ENCODE assay signal across 22 mouse cellular contexts in genomic region chr10:18352937-18353336, GRCm38 (mm10). TPM values are rescaled to one million over a fixed set of nuclear protein-coding genes. Genes with fewer than 3 reads are reported as not detected.
DNase-seq lines count a peak whose midpoint lies in the region; ATAC-seq and TF ChIP-seq lines count a peak whose summit lies in the region.
"Had no signal": no experiment of that assay in that cellular context is flagged by ENCODE, and none has a peak within 500 bp of the region (broad histone marks: within the 10 kb centered on the region; RNA-seq: fewer than 3 reads in every experiment).

No protein-coding gene starts in this region.

- 81% methylated on average over 5 of the region's 5 CpGs for WGBS in kidney, embryonic 14.5 days
- 71% methylated on average over 5 of the region's 5 CpGs for WGBS in kidney, postnatal 0 days

- no peak overlapping the region for H3K27ac ChIP-seq in kidney, embryonic 14.5 days (ENCODE audit: low read depth, low read length)
- H3K27ac ChIP-seq in kidney, postnatal 0 days = no peak overlapping the region
- H3K27ac ChIP-seq: embryonic facial prominence, embryonic 10.5 days; embryonic facial prominence, embryonic 12.5 days; forebrain, embryonic 13.5 days; forebrain, embryonic 15.5 days had no signal

- H3K27me3 ChIP-seq in kidney, embryonic 14.5 days (ENCODE audit: control insufficient read depth, insufficient read depth, low read length) = no peaks in the 10 kb centered on the region
- H3K27me3 ChIP-seq in kidney, postnatal 0 days (ENCODE audit: insufficient read depth, low read length) = no peaks in the 10 kb centered on the region
- H3K27me3 ChIP-seq: embryonic facial prominence, embryonic 12.5 days; forebrain, embryonic 15.5 days; Patski had no signal

- H3K4me2 ChIP-seq in kidney, embryonic 14.5 days (replicated peaks; ENCODE audit: low read depth, low read length) = no peak overlapping the region
- H3K4me2 ChIP-seq in kidney, postnatal 0 days (ENCODE audit: low read length) = no peak overlapping the region
- H3K4me2 ChIP-seq: embryonic facial prominence, embryonic 12.5 days; forebrain, embryonic 13.5 days; forebrain, embryonic 15.5 days had no signal

- H3K4me1 ChIP-seq in kidney, embryonic 14.5 days (ENCODE audit: control insufficient read depth, insufficient read depth, low read length) = no peaks in the 10 kb centered on the region
- no peaks in the 10 kb centered on the region for H3K4me1 ChIP-seq in kidney, postnatal 0 days (replicated peaks; ENCODE audit: insufficient read depth, low read length)
- H3K4me1 ChIP-seq: embryonic facial prominence, embryonic 12.5 days; forebrain, embryonic 13.5 days; forebrain, embryonic 15.5 days had no signal

- no peak overlapping the region for H3K4me3 ChIP-seq in kidney, embryonic 14.5 days (ENCODE audit: low read length)
- no peak overlapping the region for H3K4me3 ChIP-seq in kidney, postnatal 0 days (replicated peaks; ENCODE audit: low read depth, low read length)
- H3K4me3 ChIP-seq: embryonic facial prominence, embryonic 10.5 days; embryonic facial prominence, embryonic 12.5 days; forebrain, embryonic 13.5 days; forebrain, embryonic 15.5 days had no signal

- TF ChIP-seq CTCF in kidney, postnatal 0 days (IDR thresholded peaks at IDR 0.05; ENCODE audit: low read depth) = no peak

- no peaks in the 10 kb centered on the region for H3K36me3 ChIP-seq in kidney, embryonic 14.5 days (ENCODE audit: control insufficient read depth, insufficient read depth, low read length)
- no peaks in the 10 kb centered on the region for H3K36me3 ChIP-seq in kidney, postnatal 0 days (ENCODE audit: insufficient read depth, low read length)
- H3K36me3 ChIP-seq: embryonic facial prominence, embryonic 10.5 days; embryonic facial prominence, embryonic 12.5 days; forebrain, embryonic 15.5 days had no signal

- H3K9me3 ChIP-seq in kidney, embryonic 14.5 days (ENCODE audit: control insufficient read depth, low read length) = no peaks in the 10 kb centered on the region
- H3K9me3 ChIP-seq in kidney, postnatal 0 days (replicated peaks; ENCODE audit: low read length) = no peaks in the 10 kb centered on the region
- H3K9me3 ChIP-seq: embryonic facial prominence, embryonic 10.5 days; embryonic facial prominence, embryonic 12.5 days; forebrain, embryonic 13.5 days; forebrain, embryonic 15.5 days had no signal

- DNase-seq in kidney, adult 18-20 months = peak; percentile 20
- no peak for DNase-seq in kidney, postnatal 25 days
- DNase-seq in kidney, adult 9 months = peak; percentile 58
- DNase-seq in testis, postnatal 14 days (ENCODE audit: low spot score) = peak; percentile 44
- no peak for DNase-seq in testis, postnatal 10 days (ENCODE audit: low spot score)
- no peak for DNase-seq in kidney, postnatal 0 days (ENCODE audit: low spot score)
- DNase-seq in MN1 (ENCODE audit: low spot score) = no peak
- DNase-seq: adrenal gland, adult 8-10 months; adrenal gland, postnatal 14 days; adrenal gland, postnatal 36 days; cerebellum, adult 11-12 months; cerebellum, adult 2 months; cerebellum, adult 9-10 months; cerebellum, postnatal 10 days; cerebellum, postnatal 25 days had no signal

- H3K9ac ChIP-seq in kidney, embryonic 14.5 days (ENCODE audit: low read depth, low read length) = no peak overlapping the region
- H3K9ac ChIP-seq in kidney, postnatal 0 days (ENCODE audit: low read depth, low read length) = no peak overlapping the region
- H3K9ac ChIP-seq: embryonic facial prominence, embryonic 12.5 days; forebrain, embryonic 13.5 days; forebrain, embryonic 15.5 days had no signal

- no peak for ATAC-seq in kidney, embryonic 14.5 days (ENCODE audit: low FRiP score, low TSS enrichment)
- ATAC-seq in kidney, postnatal 0 days (replicated peaks; ENCODE audit: low FRiP score, low read depth) = 0 out of 2 replicates have a peak, but pooled peaks have one; percentile 49
- ATAC-seq: activated CD4-positive, CD25-positive, alpha-beta regulatory T cell, adult 4 months; forebrain, embryonic 13.5 days; forebrain, embryonic 15.5 days; Patski had no signal

RNA-seq across cellular contexts. Expression of gene Nhsl1, which starts 34.2 kb away (rescaled TPM):
- 9.8 and 11.9 TPM in 2 replicates for polyA plus RNA-seq in kidney, embryonic 14.5 days (2014; fragmentation: Nextera tagmentation; extraction: Ambion mirVana)
- polyA plus RNA-seq in kidney, postnatal 0 days (2015; fragmentation: Nextera tagmentation; extraction: Ambion mirVana) = 8.5 and 8.8 TPM in 2 replicates

Comparison
In these comparisons a context has a peak if more than half of its experiments do, and no peak if none do; other contexts are left out.
1. DNase-seq: peak in kidney, adult 18-20 months (single experiment), kidney, adult 9 months (single experiment) and testis, postnatal 14 days (single experiment); none in kidney, postnatal 25 days (0 of 2), testis, postnatal 10 days (single experiment), kidney, postnatal 0 days (single experiment) and MN1 (single experiment).